Mouse (Mus musculus) layer of hippocampus, postnatal 14 days (tissue): ENCODE measurements at regions not wholly inside any gene's neighbourhood (a gene's known extent, or its start where the extent isn't known, plus 50 kb on each side); places are given as distances from the start of the nearest gene placed in this dataset.

ENCODE experiments used
- DNase-seq, 2 experiments: peaks; one replicate each; pipeline ENCODE4 v3.0.0; 2021 to 2022; ENCODE audit warnings: low spot score in 2 of 2, mixed read lengths in 1 of 2

DNA sequence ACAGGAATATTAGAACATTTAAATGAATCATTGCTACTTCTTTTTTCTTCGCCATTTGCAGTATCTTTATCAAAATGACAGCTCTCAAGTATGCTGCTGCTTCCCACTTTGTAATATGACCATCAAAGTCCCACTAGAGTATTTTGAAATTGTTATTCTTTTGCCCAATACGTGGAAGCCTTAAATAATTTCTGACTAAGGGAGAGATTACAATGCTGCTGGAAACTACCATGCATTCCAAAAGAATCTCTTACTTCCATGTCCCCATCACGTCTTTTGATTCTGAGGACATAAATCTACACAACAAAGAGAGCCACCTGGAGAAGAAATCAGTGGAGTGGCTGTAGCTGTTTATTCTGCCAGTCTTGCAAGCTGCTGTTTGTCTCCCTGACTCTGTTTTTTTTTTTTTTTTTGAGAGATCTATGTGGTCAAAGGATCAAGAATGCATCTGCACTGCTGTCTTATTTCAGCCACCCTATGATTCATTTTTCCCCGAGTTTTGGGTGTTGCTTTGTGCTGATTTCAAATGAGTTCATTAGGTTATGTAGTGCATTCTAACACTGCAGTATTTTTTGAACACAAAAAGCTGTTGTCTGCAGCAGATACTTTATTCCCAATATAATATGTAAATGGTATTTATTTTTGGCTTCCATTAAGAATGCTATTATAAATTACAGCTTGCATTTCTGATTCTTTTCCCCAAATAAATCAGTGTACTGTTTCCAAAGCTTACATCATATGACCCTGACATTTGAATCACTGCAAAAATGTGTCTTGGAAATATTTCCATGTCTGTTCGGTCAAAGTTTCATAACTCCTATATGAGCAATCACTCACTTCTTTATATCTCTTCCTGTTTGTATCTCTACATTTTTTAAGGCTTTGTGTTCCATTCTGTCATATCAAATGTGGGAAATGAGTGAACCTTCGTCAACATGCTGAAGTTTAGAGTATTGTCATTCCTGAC is 53.1 kb upstream of the Trim52 start:
- DNase-seq: no peak
